In genomic region chr12:29530241-29530725, GRCm38 (mm10) we compare ENCODE assay signal across 9 mouse cellular contexts. TPM values are rescaled to one million over a fixed set of nuclear protein-coding genes. Genes with fewer than 3 reads are reported as not detected.
DNase-seq lines count a peak whose midpoint lies in the region; ATAC-seq and TF ChIP-seq lines count a peak whose summit lies in the region.
"Had no signal": no experiment of that assay in that cellular context is flagged by ENCODE, and none has a peak within 500 bp of the region (broad histone marks: within the 10 kb centered on the region; RNA-seq: fewer than 3 reads in every experiment).

No protein-coding gene starts in this region.

- WGBS in forebrain, embryonic 11.5 days = 0% methylated on average over 6 of the region's 6 CpGs
- WGBS in midbrain, embryonic 10.5 days = 1% methylated on average over 6 of the region's 6 CpGs
- 12% methylated on average over 6 of the region's 6 CpGs for WGBS in intestine, postnatal 0 days

- peak; percentile 45; the same call in 1 of the 2 replicates for TF ChIP-seq POLR2A in brain, embryonic 14.5 days (IDR thresholded peaks at IDR 0.05; ENCODE audit: borderline replicate concordance, extremely low read depth, insufficient read depth, insufficient read length, poor library complexity, severe bottlenecking)

- peak overlapping the region; percentile 16 for H3K4me3 ChIP-seq in forebrain, embryonic 11.5 days (ENCODE audit: low read depth, low read length)
- peak overlapping the region; percentile 59 for H3K4me3 ChIP-seq in midbrain, embryonic 10.5 days
- H3K4me3 ChIP-seq in intestine, postnatal 0 days (ENCODE audit: low read depth, low read length) = no peak overlapping the region

- H3K36me3 ChIP-seq in forebrain, embryonic 11.5 days (ENCODE audit: control insufficient read depth, insufficient read depth, low read length) = no peaks in the 10 kb centered on the region
- no peaks in the 10 kb centered on the region for H3K36me3 ChIP-seq in midbrain, embryonic 10.5 days
- H3K36me3 ChIP-seq in intestine, postnatal 0 days (ENCODE audit: control insufficient read depth, insufficient read depth) = no peaks in the 10 kb centered on the region

- H3K9ac ChIP-seq in forebrain, embryonic 11.5 days (ENCODE audit: low read length) = 0 out of 2 replicates have a peak overlapping the region, but pooled peaks have one; percentile 16
- no peak overlapping the region for H3K9ac ChIP-seq in intestine, postnatal 0 days (ENCODE audit: low read depth, low read length)

- no peak for TF ChIP-seq CTCF in brain, embryonic 14.5 days (IDR thresholded peaks at IDR 0.05; ENCODE audit: borderline replicate concordance, extremely low read depth, insufficient read depth, insufficient read length)
- TF ChIP-seq CTCF in intestine, postnatal 0 days (IDR thresholded peaks at IDR 0.05; ENCODE audit: low read depth) = no peak

- ATAC-seq in forebrain, embryonic 11.5 days (replicated peaks; ENCODE audit: low FRiP score) = peak; percentile 39
- no peak for ATAC-seq in intestine, postnatal 0 days

- H3K27me3 ChIP-seq in forebrain, embryonic 11.5 days (ENCODE audit: control insufficient read depth, insufficient read depth, low read length) = peaks cover 35% of the 10 kb centered on the region
- peaks cover 70% of the 10 kb centered on the region for H3K27me3 ChIP-seq in midbrain, embryonic 10.5 days (ENCODE audit: low read depth, poor library complexity, severe bottlenecking)
- H3K27me3 ChIP-seq in intestine, postnatal 0 days (replicated peaks; ENCODE audit: control insufficient read depth, insufficient read depth, low read length) = peaks cover 8% of the 10 kb centered on the region

- peak overlapping the region; percentile 34 for H3K4me2 ChIP-seq in forebrain, embryonic 11.5 days (ENCODE audit: low read depth, low read length, severe bottlenecking)
- no peak overlapping the region for H3K4me2 ChIP-seq in intestine, postnatal 0 days (replicated peaks; ENCODE audit: low read depth)

- intact Hi-C loops in left cerebral cortex, postnatal 36 days (cut with DNase I) = loop anchor here (5.0 to 10.0 kb wide), 5 partner anchors 102 to 945 kb away; partner anchors contain the start of gene Allc
- intact Hi-C loops in left cerebral cortex, postnatal 10 days (cut with DNase I) = loop anchor here (10.0 kb wide), 4 partner anchors 175 to 355 kb away; no protein-coding TSS in a partner anchor

- H3K4me1 ChIP-seq in forebrain, embryonic 11.5 days (replicated peaks; ENCODE audit: control insufficient read depth, insufficient read depth, low read length) = peaks cover 3% of the 10 kb centered on the region; the same call in 1 of the 2 replicates
- peaks cover 92% of the 10 kb centered on the region for H3K4me1 ChIP-seq in midbrain, embryonic 10.5 days
- H3K4me1 ChIP-seq in intestine, postnatal 0 days (replicated peaks; ENCODE audit: control insufficient read depth, insufficient read depth, low read length) = no peaks in the 10 kb centered on the region

- peak overlapping the region; percentile 68 for H3K27ac ChIP-seq in forebrain, embryonic 11.5 days (ENCODE audit: low read depth, low read length)
- peak overlapping the region; percentile 65; the same call in 1 of the 2 replicates for H3K27ac ChIP-seq in midbrain, embryonic 10.5 days (replicated peaks)
- no peak overlapping the region for H3K27ac ChIP-seq in intestine, postnatal 0 days (ENCODE audit: low read depth, low read length)

- H3K9me3 ChIP-seq in forebrain, embryonic 11.5 days (ENCODE audit: control insufficient read depth, low read length) = no peaks in the 10 kb centered on the region
- H3K9me3 ChIP-seq in midbrain, embryonic 10.5 days (replicated peaks) = no peaks in the 10 kb centered on the region
- H3K9me3 ChIP-seq in intestine, postnatal 0 days (ENCODE audit: control insufficient read depth) = no peaks in the 10 kb centered on the region

- peak; percentile 55 to 57 for DNase-seq in left cerebral cortex, postnatal 36 days (ENCODE audit: low spot score in 2 of 2)
- no peak for DNase-seq in left cerebral cortex, adult 8-10 months (ENCODE audit: low spot score in 2 of 2)
- DNase-seq in brain, embryonic 14.5 days (ENCODE audit: low read depth) = peak; percentile 92
- DNase-seq in forebrain, embryonic 11.5 days (ENCODE audit: low spot score) = peak; percentile 86
- DNase-seq in midbrain, embryonic 10.5 days (ENCODE audit: low spot score) = peak; percentile 81
- peak; percentile 10 for DNase-seq in testis, postnatal 14 days (ENCODE audit: low spot score)
- no peak for DNase-seq in left cerebral cortex, postnatal 10 days (ENCODE audit: extremely low spot score in 1 of 2, low spot score in 2 of 2)

RNA-seq across cellular contexts. Expression of gene Myt1l, which starts 2.1 kb away (rescaled TPM):
- total RNA-seq in left cerebral cortex, postnatal 36 days (2021) = 100 to 1,000 TPM; 213 to 254 TPM
- total RNA-seq in left cerebral cortex, adult 8-10 months (2022) = 100 to 1,000 TPM; 214 to 238 (median 221) TPM
- polyA plus RNA-seq in brain, embryonic 14.5 days (2012; rRNA removed) = 47.0 and 86.4 TPM in 2 replicates
- polyA plus RNA-seq in forebrain, embryonic 11.5 days (2014; fragmentation: Nextera tagmentation; extraction: Ambion mirVana) = 18.7 and 22.3 TPM in 2 replicates
- polyA plus RNA-seq in midbrain, embryonic 10.5 days (2016; fragmentation: Nextera tagmentation; extraction: Ambion mirVana) = 2.6 and 9.6 TPM in 2 replicates
- 1.2 and 1.8 TPM in 2 replicates for polyA plus RNA-seq in intestine, postnatal 0 days (2015; fragmentation: Nextera tagmentation; extraction: Ambion mirVana)
- 100 to 1,000 TPM; 247 to 258 TPM for total RNA-seq in left cerebral cortex, postnatal 10 days (2021)
- total RNA-seq: hematopoietic stem cell, adult 5-6 weeks had no signal

Comparison
In these comparisons a context has a peak if more than half of its experiments do, and no peak if none do; other contexts are left out.
1. DNase-seq: peak in left cerebral cortex, postnatal 36 days (2 of 2), brain, embryonic 14.5 days (single experiment), forebrain, embryonic 11.5 days (single experiment), midbrain, embryonic 10.5 days (single experiment) and testis, postnatal 14 days (single experiment); none in left cerebral cortex, adult 8-10 months (0 of 2) and left cerebral cortex, postnatal 10 days (0 of 2).